Mouse (Mus musculus) neutrophil, adult 5-6 weeks (primary cell): ENCODE data around the gene Slmap. TPM values are rescaled to one million over a fixed set of nuclear protein-coding genes. Genes with fewer than 3 reads are reported as not detected.
"Not testable (repeated sequence)": the region's sequence is repeated elsewhere in the genome, so short reads cannot be mapped to it uniquely, and the experiment has no call there.

ENCODE experiments used
- ATAC-seq: fragments of 151-379, 151-347 bp; 2 replicates; pipeline ENCODE4 v1.8.0; 2017; ENCODE audit warnings: mild to moderate bottlenecking, moderate TSS enrichment; ENCODE audit not compliant: insufficient number of reproducible peaks, poor library complexity, low FRiP score, severe bottlenecking; ENCODE audit errors: extremely low read depth
- total RNA-seq: library from RNA; stranded (forward); fragments of 200-1000 nt; gene quantifications from 2 replicates; pipeline ENCODE4 v1.2.3, GENCODE M21; 2017

Slmap gene
- total RNA-seq, 1 experiment from 2014 or later: 113 TPM

GRCm38 (mm10) chr14:26432320-26432719 is 102.4 kb downstream of the Slmap start:
- no peak for ATAC-seq

GRCm38 (mm10) chr14:26431919-26432318 is 102.8 kb downstream of the Slmap start:
- ATAC-seq: no peak

- ATAC-seq: no peak
Measured at GRCm38 (mm10) chr14:26420231-26420630, 114.5 kb downstream of the Slmap start.

- no peak for ATAC-seq
Measured at GRCm38 (mm10) chr14:26417956-26418355, 116.8 kb downstream of the Slmap start.

GRCm38 (mm10) chr14:26417088-26417487 is 117.6 kb downstream of the Slmap start:
- no peak for ATAC-seq

GRCm38 (mm10) chr14:26413581-26413980 is 121.2 kb downstream of the Slmap start:
- no peak for ATAC-seq

GRCm38 (mm10) chr14:26406746-26407145 is 128.0 kb downstream of the Slmap start:
- ATAC-seq: no peak

- no peak for ATAC-seq
Measured at GRCm38 (mm10) chr14:26398508-26399160, 136.1 kb downstream of the Slmap start.

- no peak for ATAC-seq
Measured at GRCm38 (mm10) chr14:26391866-26392265, 142.9 kb downstream of the Slmap start.

GRCm38 (mm10) chr14:26388961-26389360 is 145.8 kb downstream of the Slmap start:
- ATAC-seq: not testable (repeated sequence)

GRCm38 (mm10) chr14:26386999-26387398 is 147.7 kb downstream of the Slmap start:
- not testable (repeated sequence) for ATAC-seq

GRCm38 (mm10) chr14:26385659-26386058 is 149.1 kb downstream of the Slmap start:
- not testable (repeated sequence) for ATAC-seq

GRCm38 (mm10) chr14:26379071-26379470 is 155.7 kb downstream of the Slmap start:
- no peak for ATAC-seq

- ATAC-seq: no peak
Measured at GRCm38 (mm10) chr14:26376652-26377051, 158.1 kb downstream of the Slmap start.

Other genes with a start within 250 kb of the Slmap start
- gene Dennd6a, start 38.9 kb upstream of the Slmap start, total RNA-seq: 51.9 and 58.2 TPM in 2 replicates
- 99.4 and 115 TPM in 2 replicates for gene Arf4, start 103.1 kb upstream of the Slmap start, total RNA-seq
- gene Pde12, start 135.0 kb upstream of the Slmap start, total RNA-seq: 9.5 and 9.8 TPM in 2 replicates
- gene Dnah12, start 158.3 kb upstream of the Slmap start, total RNA-seq: 0.58 and 1.6 TPM in 2 replicates